Mouse (Mus musculus) adrenal gland, postnatal 14 days (tissue): ENCODE results near the gene Cdh18. TPM values are rescaled to one million over a fixed set of nuclear protein-coding genes. Genes with fewer than 3 reads are reported as not detected.
"Not testable (repeated sequence)": the region's sequence is repeated elsewhere in the genome, so short reads cannot be mapped to it uniquely, and the experiment has no call there.

ENCODE experiments used
- DNase-seq: peaks from one replicate; pipeline ENCODE4 v3.0.0; 2021; ENCODE audit warnings: mixed read lengths
- total RNA-seq: library from RNA; stranded (reverse); gene quantifications from 2 replicates; pipeline ENCODE4 v1.2.3, GENCODE M21; 2021

Cdh18 gene
- total RNA-seq, 1 experiment from 2014 or later = 0.85 TPM

- DNase-seq = no peak
These were observed 420.6 kb downstream of the Cdh18 start for GRCm38 (mm10) chr15:22969424-22969823.

DNA sequence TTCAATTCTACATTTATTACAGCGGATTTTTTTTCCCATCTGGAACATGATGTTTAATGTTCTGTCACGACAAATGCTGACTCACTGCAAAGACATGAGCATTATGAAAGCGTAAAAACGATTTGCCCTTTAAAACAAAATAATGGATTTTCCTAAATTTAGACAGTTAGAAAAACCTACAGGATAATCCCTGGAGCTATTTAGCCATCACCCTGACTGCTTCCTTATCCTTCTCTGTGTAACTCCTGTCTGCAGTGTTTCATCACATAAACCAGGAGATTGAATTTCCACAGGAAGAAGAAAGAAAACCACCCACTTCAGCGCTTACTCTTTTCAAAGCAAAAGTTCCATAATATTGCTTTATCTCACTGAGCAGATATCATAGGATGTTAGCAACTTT lies 431.3 kb downstream of the Cdh18 start:
- no peak for DNase-seq

DNA sequence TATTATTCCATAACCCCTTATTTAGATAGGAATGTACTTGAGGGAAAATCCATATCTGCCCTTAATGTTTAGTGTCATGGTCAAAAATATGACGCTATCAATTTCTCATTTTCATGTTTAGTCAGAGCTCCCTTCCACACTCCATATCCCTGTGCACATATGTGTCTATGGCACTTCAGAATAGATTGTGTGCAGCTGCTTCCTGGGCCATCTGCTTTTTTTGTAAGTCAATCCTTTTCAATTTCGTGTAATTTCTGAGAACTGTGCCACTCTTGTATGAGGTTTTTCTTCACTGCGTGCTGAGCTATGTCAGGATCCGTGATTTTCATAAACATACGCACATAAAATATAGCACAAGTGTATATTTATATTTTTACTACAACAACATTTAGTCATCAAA lies 435.8 kb downstream of the Cdh18 start:
- DNase-seq = no peak

DNA sequence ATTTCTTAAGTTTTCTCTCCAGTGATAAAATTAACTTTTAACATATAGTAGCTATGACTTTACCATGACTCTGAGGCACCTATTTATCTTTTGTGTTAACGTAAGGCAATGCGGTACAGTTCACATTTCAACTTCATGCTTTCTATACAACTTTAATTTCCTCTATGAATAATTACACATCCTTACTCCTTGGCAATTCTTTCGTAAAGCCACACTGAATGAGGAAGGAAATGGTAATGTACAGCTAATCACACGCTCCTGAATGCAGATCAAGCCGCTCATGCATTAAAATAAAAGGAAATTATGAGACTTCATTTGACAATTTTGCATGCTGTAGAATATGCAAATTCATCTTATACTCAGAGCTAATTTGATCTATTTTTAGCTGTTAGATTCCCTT lies 467.9 kb downstream of the Cdh18 start:
- no peak for DNase-seq

DNA sequence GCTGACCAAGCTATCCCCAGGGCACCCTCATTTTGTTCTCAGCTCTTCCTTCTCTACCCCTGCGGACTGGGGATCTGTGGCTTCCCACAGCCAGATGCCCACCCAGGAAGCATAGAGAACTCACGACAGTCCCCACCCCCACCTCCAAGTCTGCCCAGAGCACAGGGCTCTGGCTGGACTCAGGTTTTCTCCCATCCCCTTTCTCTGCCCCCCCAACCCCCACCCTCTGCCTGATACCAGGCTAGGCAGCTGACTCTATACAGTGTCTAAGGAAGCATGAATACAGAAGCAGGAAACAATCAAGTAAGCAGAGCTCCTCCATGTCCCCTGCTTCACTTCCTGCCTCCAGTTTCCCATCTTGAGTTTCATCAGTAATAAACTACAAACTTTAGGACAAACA lies 472.3 kb downstream of the Cdh18 start:
- no peak for DNase-seq

DNA sequence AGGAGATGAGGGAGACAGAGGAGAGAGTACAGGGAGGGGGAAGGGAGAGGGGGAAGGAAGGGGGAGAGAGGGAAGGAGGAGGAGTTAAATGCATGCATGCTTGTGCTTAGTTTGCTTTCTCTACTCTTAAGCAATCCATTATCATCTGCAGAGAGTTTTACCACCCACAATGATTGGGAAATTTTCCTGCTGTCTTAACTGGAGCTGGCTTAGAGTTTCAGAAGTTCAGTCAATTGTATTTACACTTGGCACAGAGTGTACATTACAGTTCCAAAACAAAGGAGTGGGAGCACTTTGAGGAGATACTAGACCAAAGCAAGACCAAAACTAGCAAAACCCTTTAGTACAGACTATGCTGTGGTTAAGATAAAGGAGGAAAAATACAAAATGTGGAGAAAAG lies 473.8 kb downstream of the Cdh18 start:
- no peak for DNase-seq

DNA sequence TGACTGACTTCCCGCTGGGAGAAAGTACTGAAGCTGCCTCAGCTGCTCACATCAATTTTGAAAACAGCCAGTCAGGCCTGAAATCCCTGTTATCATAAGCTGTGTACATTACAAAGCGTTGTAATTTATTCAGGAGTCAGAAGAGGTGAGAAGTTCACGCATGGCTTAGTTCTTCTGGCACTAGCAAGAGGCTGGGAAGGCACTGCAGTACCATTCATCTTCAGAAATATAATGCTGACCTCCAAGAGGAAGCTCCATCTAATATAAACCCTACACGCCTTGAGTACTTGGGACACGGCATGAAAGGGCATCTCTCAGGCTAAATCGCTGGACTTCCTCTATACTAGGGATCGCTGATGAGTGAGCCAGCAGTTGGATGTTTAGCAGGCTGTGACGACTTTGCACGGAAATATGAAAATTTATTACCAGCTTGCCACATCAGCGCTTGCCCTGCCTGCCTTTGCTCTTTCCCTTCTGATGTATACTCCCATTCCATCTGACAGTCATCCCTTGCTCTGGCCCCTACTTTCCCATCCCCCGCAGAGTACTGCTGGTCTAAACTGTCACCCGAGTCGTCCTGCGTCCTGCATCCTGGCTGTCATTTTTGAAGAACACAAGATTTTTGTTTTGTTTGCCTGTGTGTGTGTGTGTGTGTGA lies 486.9 kb downstream of the Cdh18 start:
- no peak for DNase-seq

GRCm38 (mm10) chr15:23036208-23037065 lies 487.6 kb downstream of the Cdh18 start:
- DNase-seq = peak; percentile 63

GRCm38 (mm10) chr15:23037561-23037960 lies 488.7 kb downstream of the Cdh18 start:
- no peak for DNase-seq

- DNase-seq = no peak
These were observed 497.4 kb downstream of the Cdh18 start for GRCm38 (mm10) chr15:23046127-23046785.

DNA sequence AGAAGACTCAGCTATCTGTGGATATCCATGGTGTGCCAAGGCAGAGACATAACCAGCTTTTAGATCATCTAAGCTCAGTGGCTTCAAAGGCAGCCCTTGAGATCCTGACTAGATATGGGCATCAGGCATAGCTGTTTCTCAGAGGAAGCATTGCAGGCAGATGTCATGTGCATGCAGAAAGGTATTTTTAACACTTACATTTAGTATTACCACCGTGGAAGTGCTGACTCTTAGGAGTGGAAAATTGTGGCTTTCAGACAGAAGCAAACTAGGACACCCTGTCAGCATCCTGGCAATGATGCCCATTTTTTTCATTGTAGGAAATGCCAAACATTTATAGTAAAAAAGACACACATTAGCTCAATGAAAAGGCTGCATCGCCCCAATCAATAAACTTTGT lies 503.2 kb downstream of the Cdh18 start:
- no peak for DNase-seq

DNA sequence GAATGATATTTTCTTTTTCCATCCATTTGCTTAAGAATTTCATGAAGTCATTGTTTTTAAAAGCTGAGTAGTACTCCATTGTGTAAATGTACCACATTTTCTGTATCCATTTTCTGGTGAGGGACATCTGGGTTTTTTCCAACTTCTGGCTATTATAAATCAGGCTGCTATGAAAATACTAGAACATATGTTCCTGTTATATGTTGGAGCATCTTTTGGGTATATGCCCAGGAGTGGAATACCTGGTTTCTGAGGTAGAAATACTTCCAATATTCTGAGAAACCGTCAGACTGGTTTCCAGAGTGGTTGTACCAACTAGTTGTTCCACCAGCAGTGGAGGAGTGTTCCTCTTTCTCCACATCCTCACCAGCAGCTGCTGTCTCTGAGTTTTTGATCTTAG lies 536.5 kb downstream of the Cdh18 start:
- DNase-seq = not testable (repeated sequence)

DNA sequence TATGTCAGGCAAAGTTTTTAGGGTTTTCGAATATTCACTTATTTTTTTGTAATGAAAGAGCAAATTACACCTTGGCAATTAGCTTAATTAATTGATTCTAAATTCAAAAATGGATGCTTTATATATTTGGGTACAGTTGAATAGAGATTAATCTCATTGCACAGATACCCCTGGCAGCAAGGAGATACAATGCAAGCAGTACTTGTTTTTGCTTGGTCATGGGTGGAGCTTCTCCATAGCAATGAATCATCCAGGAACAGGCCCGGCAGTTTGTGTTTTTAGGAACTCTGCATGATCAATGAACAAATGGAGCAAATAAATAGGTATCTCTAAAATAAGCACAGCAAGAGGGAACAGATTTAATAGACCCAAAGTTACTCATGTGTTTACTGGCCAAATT lies 538.7 kb downstream of the Cdh18 start:
- no peak for DNase-seq

GRCm38 (mm10) chr15:23096601-23097000 lies 547.8 kb downstream of the Cdh18 start:
- no peak for DNase-seq

GRCm38 (mm10) chr15:23104668-23105380 lies 556.0 kb downstream of the Cdh18 start:
- DNase-seq = no peak

GRCm38 (mm10) chr15:23134950-23135715 lies 586.3 kb downstream of the Cdh18 start:
- no peak for DNase-seq

DNA sequence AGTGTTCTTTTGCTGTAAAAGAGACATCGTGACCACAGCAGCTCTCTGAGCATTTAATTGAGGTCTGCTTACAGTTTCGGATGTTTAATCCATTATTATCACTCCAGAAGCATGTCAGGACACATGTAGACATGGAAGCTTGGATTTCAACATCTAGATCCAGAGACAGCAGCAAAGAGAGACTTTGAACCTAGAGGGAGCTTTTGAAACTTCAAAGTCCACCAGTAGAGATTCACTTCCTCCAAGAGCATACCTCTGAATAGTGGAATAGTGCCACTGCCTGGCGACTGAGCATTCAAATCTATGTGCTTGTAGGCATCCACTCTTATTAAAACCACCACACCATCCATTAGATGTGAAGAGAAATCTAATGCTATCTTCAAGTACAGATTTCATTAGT lies 588.1 kb downstream of the Cdh18 start:
- DNase-seq = no peak

GRCm38 (mm10) chr15:23142907-23143306 lies 594.1 kb downstream of the Cdh18 start:
- not testable (repeated sequence) for DNase-seq

DNA sequence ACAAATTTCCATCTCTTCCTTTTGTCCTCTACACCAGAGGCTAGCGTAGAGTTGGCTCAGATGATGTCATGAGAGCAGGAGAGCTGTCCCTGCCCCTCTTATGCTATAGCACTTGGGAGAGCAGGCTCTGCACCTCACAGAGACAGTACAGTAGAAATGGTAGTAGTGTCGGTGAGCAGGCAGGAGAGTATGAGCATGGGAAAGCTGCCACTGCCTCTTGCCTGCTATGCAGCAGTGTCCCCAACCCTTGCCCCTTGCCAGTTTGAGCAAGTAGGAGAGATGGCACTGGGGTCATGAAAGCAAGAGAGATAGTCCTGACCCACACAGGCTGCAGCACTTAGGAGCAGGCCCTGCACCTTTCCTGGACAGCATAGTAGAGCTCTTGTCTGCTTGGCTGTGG lies 607.1 kb downstream of the Cdh18 start:
- DNase-seq = no peak

- no peak for DNase-seq
These were observed 616.0 kb downstream of the Cdh18 start for GRCm38 (mm10) chr15:23164869-23165268.

GRCm38 (mm10) chr15:23174623-23175022 lies 625.8 kb downstream of the Cdh18 start:
- no peak for DNase-seq

DNA sequence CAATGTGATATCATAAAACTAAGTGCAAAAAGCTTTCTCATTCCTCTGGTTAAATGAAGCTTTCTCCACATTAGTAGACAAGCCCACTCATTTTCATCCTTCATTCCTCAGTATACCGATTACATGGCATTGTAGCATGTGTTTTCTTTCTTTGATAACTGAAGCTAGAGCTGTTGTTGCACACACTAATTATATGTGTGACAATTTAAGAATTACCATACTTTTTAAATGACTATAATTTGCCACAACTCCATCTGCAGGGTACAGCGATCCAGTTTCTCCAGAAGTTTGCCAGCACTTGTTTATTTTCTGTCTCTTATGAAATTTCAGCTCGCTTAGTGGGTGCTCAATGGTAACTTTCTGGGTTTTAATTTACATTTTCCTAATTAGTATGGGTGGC lies 663.2 kb downstream of the Cdh18 start:
- DNase-seq = no peak
